Mouse (Mus musculus): ENCODE data around the gene Wwc1.

Wwc1 gene

GRCm38 (mm10) chr11:35980411-35980917, at the start of gene Wwc1:
Gene Wwc1, minus strand, starts transcription at chr11:35980527.
- peak; percentile 65 to 68 for DNase-seq (ENCODE audit: low spot score in 2 of 2)

GRCm38 (mm10) chr11:36020009-36020408, 39.7 kb upstream of the Wwc1 start:
- no peak for DNase-seq (ENCODE audit: low spot score in 2 of 2)

GRCm38 (mm10) chr11:36013179-36013578, 32.9 kb upstream of the Wwc1 start:
- DNase-seq (ENCODE audit: low spot score in 2 of 2) = no peak

GRCm38 (mm10) chr11:36009281-36010208, 29.2 kb upstream of the Wwc1 start:
- DNase-seq (ENCODE audit: low spot score in 2 of 2) = no peak

GRCm38 (mm10) chr11:36002900-36003299, 22.6 kb upstream of the Wwc1 start:
- no peak for DNase-seq (ENCODE audit: low spot score in 2 of 2)

- DNase-seq (ENCODE audit: low spot score in 2 of 2) = peak; percentile 96 to 98
Measured at GRCm38 (mm10) chr11:36001282-36001970, 21.1 kb upstream of the Wwc1 start.

- no peak for DNase-seq (ENCODE audit: low spot score in 2 of 2)
Measured at GRCm38 (mm10) chr11:36000585-36001281, 20.4 kb upstream of the Wwc1 start.

- DNase-seq (ENCODE audit: low spot score in 2 of 2) = no peak
Measured at GRCm38 (mm10) chr11:36000038-36000437, 19.7 kb upstream of the Wwc1 start.

GRCm38 (mm10) chr11:35998048-35998447, 17.7 kb upstream of the Wwc1 start:
- no peak for DNase-seq (ENCODE audit: low spot score in 2 of 2)

- DNase-seq (ENCODE audit: low spot score in 2 of 2) = no peak
Measured at GRCm38 (mm10) chr11:35995310-35995709, 15.0 kb upstream of the Wwc1 start.

- peak; percentile 67 to 68 for DNase-seq (ENCODE audit: low spot score in 2 of 2)
Measured at GRCm38 (mm10) chr11:35991846-35992245, 11.5 kb upstream of the Wwc1 start.

- DNase-seq (ENCODE audit: low spot score in 2 of 2) = no peak
Measured at GRCm38 (mm10) chr11:35989967-35990366, 9.6 kb upstream of the Wwc1 start.

GRCm38 (mm10) chr11:35985841-35986393, 5.6 kb upstream of the Wwc1 start:
- peak; percentile 90 for DNase-seq (ENCODE audit: low spot score in 2 of 2)

- DNase-seq (ENCODE audit: low spot score in 2 of 2) = no peak
Measured at GRCm38 (mm10) chr11:35982734-35983133, 2.4 kb upstream of the Wwc1 start.

GRCm38 (mm10) chr11:35979733-35980410, 455 bp downstream of the Wwc1 start:
- DNase-seq (ENCODE audit: low spot score in 2 of 2) = no peak

GRCm38 (mm10) chr11:35979266-35979732, 1.0 kb downstream of the Wwc1 start:
- peak in 1 of 2 experiments; percentile 47 for DNase-seq (ENCODE audit: low spot score in 2 of 2)

GRCm38 (mm10) chr11:35977796-35978195, 2.5 kb downstream of the Wwc1 start:
- no peak for DNase-seq (ENCODE audit: low spot score in 2 of 2)

- DNase-seq (ENCODE audit: low spot score in 2 of 2) = no peak
Measured at GRCm38 (mm10) chr11:35977096-35977495, 3.2 kb downstream of the Wwc1 start.

GRCm38 (mm10) chr11:35976482-35976881, 3.8 kb downstream of the Wwc1 start:
- DNase-seq (ENCODE audit: low spot score in 2 of 2) = no peak

- no peak for DNase-seq (ENCODE audit: low spot score in 2 of 2)
Measured at GRCm38 (mm10) chr11:35974632-35975450, 5.5 kb downstream of the Wwc1 start.

All from right cerebral cortex, adult 2 months (tissue).